Mouse (Mus musculus) fibroblast of lung, adult 2 months (primary cell): Measurements from ENCODE around the gene Dph5.
"Not testable (repeated sequence)": the region's sequence is repeated elsewhere in the genome, so short reads cannot be mapped to it uniquely, and the experiment has no call there.

Experiments used
- DNase-seq: peaks from one replicate; pipeline ENCODE4 v3.0.0-alpha.2; 2011; ENCODE audit warnings: low read depth

Gene Dph5

GRCm38 (mm10) chr3:115892341-115892740, 4.7 kb downstream of the Dph5 start:
- no peak for DNase-seq

- DNase-seq: no peak
These were observed 5.5 kb downstream of the Dph5 start for GRCm38 (mm10) chr3:115893166-115893565.

GRCm38 (mm10) chr3:115898354-115898948, 10.8 kb downstream of the Dph5 start:
- DNase-seq: no peak

- no peak for DNase-seq
These were observed 14.8 kb downstream of the Dph5 start for GRCm38 (mm10) chr3:115902301-115902956.

GRCm38 (mm10) chr3:115905067-115905466, 17.4 kb downstream of the Dph5 start:
- DNase-seq: no peak

GRCm38 (mm10) chr3:115905567-115905966, 17.9 kb downstream of the Dph5 start:
- no peak for DNase-seq

- DNase-seq: not testable (repeated sequence)
These were observed 19.8 kb downstream of the Dph5 start for GRCm38 (mm10) chr3:115907406-115907805.

- no peak for DNase-seq
These were observed 37.0 kb downstream of the Dph5 start for GRCm38 (mm10) chr3:115924401-115925190.

GRCm38 (mm10) chr3:115926531-115926930, 38.9 kb downstream of the Dph5 start:
- DNase-seq: no peak

GRCm38 (mm10) chr3:115931701-115932100, 44.1 kb downstream of the Dph5 start:
- no peak for DNase-seq

- no peak for DNase-seq
These were observed 45.9 kb downstream of the Dph5 start for GRCm38 (mm10) chr3:115933293-115934186.

GRCm38 (mm10) chr3:115936734-115937599, 49.3 kb downstream of the Dph5 start:
- DNase-seq: no peak

GRCm38 (mm10) chr3:115937807-115938206, 50.2 kb downstream of the Dph5 start:
- no peak for DNase-seq

GRCm38 (mm10) chr3:115940510-115940909, 52.9 kb downstream of the Dph5 start:
- no peak for DNase-seq

- DNase-seq: no peak
These were observed 53.8 kb downstream of the Dph5 start for GRCm38 (mm10) chr3:115941464-115941863.

GRCm38 (mm10) chr3:115944376-115944775, 56.7 kb downstream of the Dph5 start:
- no peak for DNase-seq

- no peak for DNase-seq
These were observed 58.6 kb downstream of the Dph5 start for GRCm38 (mm10) chr3:115946272-115946671.

GRCm38 (mm10) chr3:115949220-115949920, 61.7 kb downstream of the Dph5 start:
- DNase-seq: no peak

GRCm38 (mm10) chr3:115949921-115950877, 62.6 kb downstream of the Dph5 start:
- DNase-seq: peak; percentile 93
